Mouse (Mus musculus): ENCODE results near the gene Morc2a.

The Morc2a gene

DNA sequence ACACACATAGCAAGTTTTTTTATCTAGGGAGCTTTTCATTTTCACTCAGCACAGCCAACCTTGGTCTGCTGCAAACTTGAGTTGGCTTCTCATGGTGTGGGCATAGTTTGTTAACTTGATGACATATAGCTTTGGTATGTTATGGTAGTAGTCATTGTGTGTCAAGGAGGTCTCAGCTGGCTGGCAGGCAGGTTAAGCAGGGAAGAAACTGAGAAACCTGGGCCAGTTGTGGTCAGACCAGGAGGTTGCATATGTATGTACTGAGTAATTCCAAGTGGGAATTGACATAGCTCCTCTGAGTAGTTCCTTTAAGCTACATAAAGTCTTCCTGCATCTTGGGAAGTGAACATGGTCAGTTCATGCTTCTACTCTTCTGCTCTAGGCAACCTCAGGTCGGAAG is 35.2 kb downstream of the Morc2a start:
- no peak for DNase-seq (ENCODE audit: low spot score)

- no peak for DNase-seq (ENCODE audit: low spot score)
Measured at GRCm38 (mm10) chr11:3684723-3685430, 35.9 kb downstream of the Morc2a start.

GRCm38 (mm10) chr11:3685431-3685830 is 36.4 kb downstream of the Morc2a start:
- no peak for DNase-seq (ENCODE audit: low spot score)

GRCm38 (mm10) chr11:3686318-3686717 is 37.3 kb downstream of the Morc2a start:
- no peak for DNase-seq (ENCODE audit: low spot score)

GRCm38 (mm10) chr11:3686885-3687284 is 37.9 kb downstream of the Morc2a start:
- DNase-seq (ENCODE audit: low spot score) = no peak

DNA sequence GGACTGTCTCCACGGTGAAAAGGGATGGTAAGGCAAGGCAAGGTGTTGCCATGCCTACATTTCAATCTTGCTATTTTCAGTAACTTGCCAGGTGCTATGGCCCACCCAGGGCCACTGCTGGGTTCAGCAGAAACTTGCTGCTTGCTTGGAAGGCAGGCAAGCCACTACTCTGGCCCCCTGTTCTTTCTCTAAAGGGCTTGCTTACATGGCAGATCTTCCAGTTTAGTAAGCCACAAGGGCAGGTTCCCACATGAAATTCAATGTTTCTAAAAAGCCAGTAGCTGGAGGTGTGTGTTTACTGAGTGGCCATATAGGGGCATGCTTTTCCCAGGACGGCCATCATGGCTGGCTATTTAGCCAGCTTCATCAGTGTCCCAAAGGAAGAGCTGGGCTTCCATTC is 42.8 kb downstream of the Morc2a start:
- DNase-seq (ENCODE audit: low spot score) = no peak

- DNase-seq (ENCODE audit: low spot score) = no peak
Measured at GRCm38 (mm10) chr11:3696086-3696616, 47.2 kb downstream of the Morc2a start.

DNA sequence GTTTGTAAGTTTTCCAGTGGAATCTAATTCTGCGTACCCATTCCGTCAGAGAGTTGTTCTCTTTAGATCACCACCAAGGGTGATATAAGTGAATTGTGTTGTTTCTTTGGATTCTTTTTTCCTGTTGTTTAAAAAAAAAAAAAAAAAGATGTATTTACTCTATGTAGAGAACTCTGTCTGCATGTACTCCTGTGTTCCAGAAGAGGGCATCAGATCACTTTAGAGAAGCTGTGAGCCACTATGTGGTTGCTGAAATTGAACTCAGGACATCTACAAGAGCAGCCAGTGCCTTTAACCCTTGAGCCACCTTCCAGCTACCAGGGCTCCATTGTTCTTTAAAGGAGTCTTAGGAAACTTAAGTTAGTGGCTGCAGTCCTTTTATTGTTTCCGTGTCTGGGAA is 48.5 kb downstream of the Morc2a start:
- peak; percentile 6 for DNase-seq (ENCODE audit: low spot score)

DNA sequence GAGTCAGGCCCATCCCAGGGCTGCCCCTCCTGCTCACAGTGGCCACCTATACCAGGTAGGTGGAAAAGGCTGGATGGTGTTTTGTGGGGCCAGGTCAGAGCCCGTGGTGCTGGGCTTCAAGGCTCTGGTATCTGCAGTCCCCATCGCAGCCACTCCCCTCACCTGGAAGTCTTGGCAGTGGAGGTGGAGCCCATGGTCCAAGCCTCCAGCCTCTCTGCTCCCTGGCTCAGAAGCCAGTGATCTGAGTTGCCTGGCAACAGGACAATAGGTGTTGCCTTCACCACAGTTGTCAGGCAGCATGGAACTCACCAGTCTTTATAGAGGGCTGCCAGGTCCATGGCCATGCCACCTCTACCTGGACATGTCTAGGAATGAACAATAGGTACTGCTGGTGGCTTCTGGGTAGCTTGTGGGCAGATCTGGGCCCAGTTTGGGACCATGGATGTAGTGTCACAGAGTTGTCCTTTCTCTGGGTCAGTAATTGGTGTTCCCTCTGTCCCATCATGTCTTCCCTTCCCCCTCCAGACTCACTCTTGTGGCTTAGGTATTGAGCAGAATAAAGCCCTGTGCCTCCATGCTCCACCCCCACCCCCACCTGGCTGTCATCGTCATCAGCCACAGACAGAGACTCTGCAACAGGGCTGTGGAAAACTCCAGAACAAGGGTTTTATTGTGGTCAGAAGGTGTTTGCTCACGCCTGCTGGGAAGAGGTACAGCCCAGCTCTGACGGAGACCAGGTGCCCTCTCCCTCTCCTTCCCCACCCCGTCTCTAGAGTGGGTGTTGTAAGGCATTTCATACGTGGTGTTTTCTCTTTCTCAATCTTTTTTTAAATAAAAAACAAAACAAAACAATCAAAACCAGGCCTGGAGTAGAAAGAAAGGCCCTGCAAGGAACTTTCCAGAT is 54.4 kb downstream of the Morc2a start:
- no peak for DNase-seq (ENCODE audit: low spot score)

DNA sequence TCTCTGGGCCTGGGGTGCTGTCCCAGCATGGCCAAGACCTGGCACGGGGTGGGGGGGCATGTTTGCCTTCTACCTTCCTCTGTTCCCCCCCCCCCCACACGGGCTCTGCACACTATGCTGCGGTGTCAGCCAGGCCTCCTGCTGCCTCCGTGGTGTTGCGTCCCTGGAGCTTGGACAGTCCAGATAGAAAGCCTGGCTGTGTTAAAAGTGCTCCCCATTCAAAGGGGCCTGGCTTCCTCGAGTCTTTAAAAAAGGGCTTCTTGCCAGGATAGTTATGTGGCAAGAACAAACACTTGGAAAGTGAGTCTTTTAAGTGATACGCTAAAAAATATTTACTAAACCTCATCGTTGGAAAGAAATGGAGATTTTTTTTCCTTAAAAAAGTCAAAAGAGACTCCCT is 55.4 kb downstream of the Morc2a start:
- no peak for DNase-seq (ENCODE audit: low spot score)

DNA sequence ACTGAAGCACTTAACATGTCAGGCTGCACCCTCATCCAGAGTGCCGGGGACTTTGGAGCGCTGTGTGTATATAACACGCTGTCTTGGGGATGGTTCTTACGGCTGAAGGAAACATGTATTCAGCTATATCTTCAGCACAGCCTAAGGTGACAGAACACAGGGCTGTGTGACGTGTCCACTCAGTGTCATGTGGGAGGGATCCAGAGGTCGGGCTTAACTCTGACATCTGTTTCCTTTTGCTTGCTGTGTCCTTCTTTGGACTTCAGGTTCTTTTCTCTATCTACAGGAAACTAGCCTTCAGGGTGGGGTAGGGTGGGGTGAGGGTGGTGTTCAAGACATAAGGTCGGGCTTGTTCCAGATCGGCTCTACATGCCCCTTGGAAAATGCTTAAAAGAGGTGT is 58.1 kb downstream of the Morc2a start:
- no peak for DNase-seq (ENCODE audit: low spot score)

- no peak for DNase-seq (ENCODE audit: low spot score)
Measured at GRCm38 (mm10) chr11:3710203-3710602, 61.2 kb downstream of the Morc2a start.

- peak; percentile 73 for DNase-seq (ENCODE audit: low spot score)
Measured at GRCm38 (mm10) chr11:3714486-3714885, 65.5 kb downstream of the Morc2a start.

- DNase-seq (ENCODE audit: low spot score) = no peak
Measured at GRCm38 (mm10) chr11:3716662-3717061, 67.7 kb downstream of the Morc2a start.

- no peak for DNase-seq (ENCODE audit: low spot score)
Measured at GRCm38 (mm10) chr11:3722036-3722435, 73.0 kb downstream of the Morc2a start.

- no peak for DNase-seq (ENCODE audit: low spot score)
Measured at GRCm38 (mm10) chr11:3722861-3723260, 73.9 kb downstream of the Morc2a start.

- no peak for DNase-seq (ENCODE audit: low spot score)
Measured at GRCm38 (mm10) chr11:3723910-3724309, 74.9 kb downstream of the Morc2a start.

DNA sequence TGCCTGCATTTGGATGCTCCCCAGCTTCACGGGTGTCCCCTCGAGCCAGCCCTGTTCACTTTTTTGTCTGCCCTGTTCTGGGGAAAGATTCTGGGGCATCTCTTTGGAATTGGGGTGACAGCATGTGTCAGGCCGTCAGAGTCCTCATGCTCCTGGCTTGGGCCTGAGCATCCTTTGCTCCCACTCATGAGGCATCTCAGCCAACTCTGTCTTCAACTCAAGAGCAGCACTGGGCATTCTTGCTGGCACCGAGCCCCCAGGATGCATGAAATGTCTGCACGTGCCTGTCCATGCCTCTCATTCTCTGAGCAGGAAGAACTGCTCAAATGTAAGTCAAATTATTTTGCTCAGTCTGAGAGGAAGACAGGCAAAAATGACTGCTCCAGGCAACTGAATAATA is 75.7 kb downstream of the Morc2a start:
- DNase-seq (ENCODE audit: low spot score) = no peak

GRCm38 (mm10) chr11:3725331-3726054 is 76.5 kb downstream of the Morc2a start:
- DNase-seq (ENCODE audit: low spot score) = no peak

- DNase-seq (ENCODE audit: low spot score) = no peak
Measured at GRCm38 (mm10) chr11:3727438-3728105, 78.6 kb downstream of the Morc2a start.

DNA sequence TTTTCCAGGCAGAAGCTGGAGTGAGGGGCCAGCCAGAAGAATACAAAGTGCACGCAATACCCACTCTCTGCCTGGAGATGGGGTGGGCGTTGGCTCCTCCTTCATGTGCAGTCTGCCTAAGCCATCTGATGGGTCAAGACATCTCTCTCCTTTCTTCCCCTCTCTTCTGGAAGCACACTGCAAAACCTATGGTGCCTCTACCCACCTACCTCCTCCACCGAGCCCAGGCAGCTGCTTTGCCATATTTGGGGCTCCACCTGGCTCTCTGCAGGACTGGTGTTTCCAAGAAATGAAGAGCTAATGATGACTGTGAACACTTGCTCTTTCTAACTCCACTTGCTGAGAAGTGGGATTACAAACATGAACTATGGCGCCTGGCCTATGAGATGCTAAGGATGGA is 82.5 kb downstream of the Morc2a start:
- DNase-seq (ENCODE audit: low spot score) = no peak

Measured in embryo, embryonic 10.5 days (tissue).